Mouse (Mus musculus) G1E (cell line): Measurements from ENCODE around the gene Mfrp. TPM values are rescaled to one million over a fixed set of nuclear protein-coding genes. Genes with fewer than 3 reads are reported as not detected.

Experiments used
- ATAC-seq: 2 replicates; pipeline ENCODE4 v1.8.0; 2016; ENCODE audit warnings: mild to moderate bottlenecking; ENCODE audit not compliant: insufficient number of reproducible peaks, poor library complexity, low FRiP score, severe bottlenecking; ENCODE audit errors: extremely low read depth
- DNase-seq: peaks from one replicate; pipeline ENCODE4 v3.0.0; 2012; ENCODE audit warnings: low spot score
- H3K27me3 ChIP-seq: 2 replicates; pipeline ENCODE4 v1.6.1; 2012; ENCODE audit warnings: mild to moderate bottlenecking, low read length, inconsistent platforms; ENCODE audit not compliant: insufficient read depth
- H3K36me3 ChIP-seq: replicated peaks from 2 replicates; pipeline ENCODE3; 2012; ENCODE audit warnings: mild to moderate bottlenecking, inconsistent platforms
- H3K4me1 ChIP-seq: 2 replicates; pipeline ENCODE4 v1.6.1; 2012; ENCODE audit warnings: low read depth, low read length, inconsistent platforms, mixed read lengths; ENCODE audit not compliant: insufficient read depth
- H3K4me3 ChIP-seq: 2 replicates; pipeline ENCODE4 v1.5.1; 2012; ENCODE audit warnings: low read depth, mild to moderate bottlenecking, inconsistent platforms, low read length, moderate library complexity, mixed read lengths
- H3K9me3 ChIP-seq: replicated peaks from 2 replicates; pipeline ENCODE4 v1.6.1; 2012; ENCODE audit warnings: inconsistent platforms
- CTCF ChIP-seq: IDR thresholded peaks from 2 replicates; pipeline ENCODE4 v1.5.1; 2012; ENCODE audit warnings: low read depth, low read length, inconsistent platforms, mixed read lengths
- GATA1 ChIP-seq: IDR thresholded peaks from 2 replicates; pipeline ENCODE4 v1.6.1; 2012; ENCODE audit warnings: borderline replicate concordance, low read length, inconsistent platforms, mixed read lengths
- GATA2 ChIP-seq: IDR thresholded peaks from 2 replicates; pipeline ENCODE4 v1.6.1; 2012; ENCODE audit warnings: low read depth, low read length, inconsistent platforms, borderline replicate concordance
- POLR2AphosphoS5 ChIP-seq: IDR thresholded peaks from 2 replicates; pipeline ENCODE4 v1.6.1; 2012; ENCODE audit warnings: low read depth, low read length, inconsistent platforms; ENCODE audit not compliant: insufficient replicate concordance
- TAL1 ChIP-seq: conservative IDR thresholded peaks from 2 replicates; pipeline ENCODE4 v1.6.1; 2012; ENCODE audit warnings: low read depth, low read length, inconsistent platforms, mixed read lengths
- polyA plus RNA-seq: library from polyadenylated mRNA; stranded (reverse); fragments of >175 nt; gene quantifications from 2 replicates; pipeline ENCODE4 v1.2.3, GENCODE M21; 2012
- total RNA-seq, 2 experiments: library from RNA; stranded (forward) in 1 of 2; stranded (reverse) in 1 of 2; fragments of 200-1000 nt in 1 of 2; fragments of >200 nt in 1 of 2; fragmentation: Nextera tagmentation in 1 of 2; gene quantifications; 2 replicates each; pipeline ENCODE4 v1.2.3; 2014 to 2017

The Mfrp gene
- total and polyA plus RNA-seq, 3 experiments: not detected

DNA sequence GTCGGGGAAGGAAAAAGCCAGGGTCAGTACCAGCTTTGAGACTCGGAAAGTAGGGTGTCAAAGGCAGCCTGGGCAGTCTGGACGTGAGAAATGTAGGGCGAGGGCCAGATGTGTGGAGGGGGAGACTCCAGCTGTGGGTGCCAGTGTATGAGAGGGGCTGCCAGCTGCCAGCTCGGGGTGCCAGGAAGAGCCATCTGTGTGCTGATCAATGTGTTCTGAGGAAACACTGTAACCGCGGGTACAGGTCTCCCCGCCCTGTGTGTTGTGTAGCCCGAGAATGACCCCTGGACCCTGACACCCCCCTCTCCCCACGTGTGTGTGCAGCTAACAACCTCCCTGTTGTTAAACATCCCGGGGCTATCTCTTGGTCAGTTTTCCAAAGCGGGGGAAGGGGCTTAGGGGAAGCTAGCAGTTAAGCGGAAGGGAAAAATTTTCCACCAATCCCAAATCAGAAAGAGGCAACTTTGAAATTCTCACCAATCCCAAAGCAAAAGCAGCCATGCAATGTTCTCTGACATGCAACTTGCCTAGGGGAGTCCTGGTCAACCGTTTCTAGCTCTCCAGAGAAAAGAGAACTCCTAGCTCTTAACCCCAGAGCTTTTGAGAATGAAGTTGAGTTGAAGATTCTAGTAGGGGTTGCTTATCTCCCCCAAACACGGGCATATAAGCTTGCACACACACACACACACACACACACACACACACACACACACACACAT lies 34.1 kb upstream of the Mfrp start:
- DNase-seq (peak; percentile 39), ATAC-seq (no peak)
- Histone ChIP-seq H3K27me3 (peaks cover 22% of the 10 kb centered on the region), H3K4me3 (peak overlapping the region; percentile 75), H3K36me3 (no peaks in the 10 kb centered on the region), H3K4me1 (peaks cover 39% of the 10 kb centered on the region), H3K9me3 (no peaks in the 10 kb centered on the region)
- TF ChIP-seq POLR2AphosphoS5: no peak
- no peak for TF ChIP-seq GATA2
- TF ChIP-seq TAL1: no peak
- no peak for TF ChIP-seq CTCF
- TF ChIP-seq GATA1: no peak

DNA sequence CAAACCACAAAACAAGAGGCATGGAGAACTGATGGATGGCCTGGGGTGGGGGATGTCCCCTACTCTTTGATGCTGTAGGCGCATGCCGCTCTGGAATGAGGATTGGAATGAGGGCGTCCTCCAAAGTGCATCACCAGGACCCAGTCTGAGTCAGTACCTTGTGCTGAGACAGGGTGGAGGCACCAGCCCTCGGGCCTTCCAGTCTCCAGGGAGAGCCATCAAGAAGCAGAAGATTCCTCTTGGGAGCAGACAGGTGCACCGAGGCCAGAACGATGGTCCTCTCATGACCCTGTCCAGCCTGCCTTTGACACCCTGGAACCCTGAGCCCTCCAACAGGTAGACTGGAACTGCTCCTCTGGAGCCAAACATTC lies 33.6 kb upstream of the Mfrp start:
- Histone ChIP-seq H3K9me3 (no peaks in the 10 kb centered on the region), H3K36me3 (no peaks in the 10 kb centered on the region), H3K27me3 (peaks cover 23% of the 10 kb centered on the region), H3K4me1 (peaks cover 39% of the 10 kb centered on the region), H3K4me3 (peak overlapping the region; percentile 3; the same call in 1 of the 2 replicates)
- TF ChIP-seq POLR2AphosphoS5: no peak
- no peak for TF ChIP-seq TAL1
- no peak for TF ChIP-seq GATA1
- DNase-seq (no peak), ATAC-seq (no peak)

DNA sequence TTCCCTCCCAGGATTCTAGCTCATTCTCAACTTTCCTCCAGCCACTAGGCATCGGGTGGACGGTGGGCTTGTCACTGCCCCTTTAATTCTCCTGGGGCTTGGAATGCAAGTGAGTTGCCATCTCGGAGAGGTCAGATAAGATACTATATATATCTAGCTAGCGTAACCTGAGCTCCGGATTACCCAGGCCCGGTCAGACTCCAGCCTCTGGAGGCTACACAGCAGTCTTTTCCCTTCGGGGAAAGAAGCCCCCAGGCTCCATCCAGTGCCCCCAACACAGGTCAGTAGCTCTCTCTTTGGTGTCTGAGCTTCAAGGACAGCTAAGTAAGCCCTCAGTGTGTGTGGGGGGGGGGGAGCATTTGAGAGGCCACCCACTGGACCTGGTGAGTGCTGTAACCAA lies 32.3 kb upstream of the Mfrp start:
- no peak for DNase-seq
- ATAC-seq: no peak
- TF ChIP-seq GATA1 (no peak), TAL1 (no peak), CTCF (no peak), POLR2AphosphoS5 (no peak), GATA2 (no peak)
- H3K9me3 ChIP-seq: no peaks in the 10 kb centered on the region
- peaks cover 20% of the 10 kb centered on the region for H3K27me3 ChIP-seq
- H3K4me3 ChIP-seq: no peak overlapping the region
- H3K36me3 ChIP-seq: no peaks in the 10 kb centered on the region
- peaks cover 39% of the 10 kb centered on the region for H3K4me1 ChIP-seq

DNA sequence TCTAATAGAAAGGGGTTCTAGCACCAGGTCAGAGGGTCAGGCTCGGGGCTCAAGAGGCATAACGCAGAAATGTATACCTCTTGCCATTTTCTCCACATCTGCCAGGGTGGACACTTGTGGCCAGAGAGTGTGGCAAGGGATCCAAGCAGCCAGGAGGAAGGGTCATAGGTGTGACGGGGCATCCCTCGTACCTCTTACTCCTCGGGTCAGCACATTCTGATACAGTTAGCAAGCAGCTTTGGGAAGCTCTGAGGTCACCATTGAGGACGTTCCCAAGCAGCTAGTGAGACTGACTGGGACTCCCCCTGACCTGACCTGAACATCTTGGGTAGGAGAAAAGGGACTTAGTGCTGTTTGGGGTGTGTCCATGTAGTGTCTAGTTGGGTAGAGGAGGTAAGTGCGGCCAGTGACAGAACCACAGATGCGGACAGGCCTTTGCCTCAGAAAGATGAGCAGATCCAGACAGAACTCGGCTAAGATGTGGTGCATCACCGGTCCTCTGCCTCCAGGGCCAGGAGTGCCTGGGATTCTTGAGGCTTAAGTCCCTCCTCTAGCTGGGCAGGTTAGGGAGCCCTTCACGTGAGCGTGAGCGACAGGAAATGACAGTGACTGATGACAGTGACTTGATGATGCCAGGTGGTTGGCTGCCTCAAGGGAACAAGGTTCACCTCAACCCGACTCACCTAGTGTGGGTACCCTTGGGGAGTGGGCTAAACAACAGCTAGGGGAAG lies 31.3 kb upstream of the Mfrp start:
- no peak for ATAC-seq
- peaks cover 20% of the 10 kb centered on the region for H3K27me3 ChIP-seq

DNA sequence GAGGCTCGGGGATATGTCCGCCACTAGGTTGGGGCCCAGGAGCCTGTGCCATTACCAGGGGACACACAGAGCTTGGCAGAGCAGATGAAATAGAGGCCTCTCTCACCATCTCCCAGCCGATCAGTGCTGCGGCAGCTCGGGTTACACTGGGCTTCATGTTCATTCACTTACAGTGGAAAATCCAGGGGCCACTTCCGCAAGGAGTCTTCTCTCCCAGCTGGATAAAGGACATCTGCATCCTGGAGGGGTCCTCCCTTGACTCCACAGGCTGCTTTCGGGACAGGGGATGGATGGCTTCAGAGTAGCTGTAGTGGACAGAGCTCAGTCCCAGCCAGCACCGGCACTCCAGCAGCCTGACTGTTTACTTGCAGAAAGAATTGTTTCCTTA lies 30.7 kb upstream of the Mfrp start:
- peaks cover 36% of the 10 kb centered on the region for H3K4me1 ChIP-seq
- no peaks in the 10 kb centered on the region for H3K9me3 ChIP-seq
- TF ChIP-seq POLR2AphosphoS5 (no peak), GATA2 (no peak), GATA1 (no peak), CTCF (no peak), TAL1 (no peak)
- H3K36me3 ChIP-seq: peaks cover under 1% of the 10 kb centered on the region
- no peak overlapping the region for H3K4me3 ChIP-seq
- H3K27me3 ChIP-seq: peaks cover 20% of the 10 kb centered on the region
- no peak for ATAC-seq
- no peak for DNase-seq

More for the DNA sequence above, 31.3 kb upstream of the Mfrp start:
- Histone ChIP-seq H3K4me3 (no peak overlapping the region), H3K9me3 (no peaks in the 10 kb centered on the region), H3K36me3 (no peaks in the 10 kb centered on the region), H3K4me1 (peaks cover 36% of the 10 kb centered on the region)
- no peak for DNase-seq
- TF ChIP-seq POLR2AphosphoS5 (no peak), CTCF (no peak), TAL1 (no peak), GATA1 (no peak), GATA2 (no peak)

DNA sequence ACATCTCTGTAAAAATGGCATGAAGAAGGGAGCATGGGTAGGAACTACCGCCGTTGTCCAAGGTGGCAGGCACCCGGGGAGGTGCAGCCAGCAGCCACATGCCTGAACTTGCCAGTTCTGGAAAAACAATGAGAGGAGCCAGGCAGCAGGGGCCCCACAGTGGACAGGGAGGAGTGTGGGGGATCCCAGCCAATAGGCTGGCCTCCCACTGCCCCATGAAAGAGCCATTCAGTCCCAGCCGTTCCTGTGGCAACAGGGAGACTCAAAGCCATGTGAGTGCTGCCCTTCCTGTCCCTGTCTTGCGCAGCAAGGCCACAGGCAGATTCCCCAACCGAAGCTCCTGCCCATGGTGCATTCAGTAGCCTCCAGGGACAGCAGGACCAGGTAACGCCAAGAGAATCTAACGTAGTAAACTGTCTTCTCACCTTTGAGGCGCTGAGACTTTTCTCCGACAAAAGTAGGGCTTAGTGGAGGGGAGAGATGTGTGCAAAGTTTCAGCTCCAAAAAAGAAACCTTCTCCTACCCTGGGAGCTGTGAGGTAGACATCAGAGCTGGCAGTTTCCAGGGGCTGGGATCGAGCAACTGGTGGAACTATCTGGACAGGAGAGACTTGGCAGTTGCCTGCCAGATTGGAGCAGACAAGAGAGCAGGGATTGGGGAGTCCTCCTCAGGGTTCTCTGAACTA lies 29.5 kb upstream of the Mfrp start:
- Histone ChIP-seq H3K36me3 (peaks cover 3% of the 10 kb centered on the region), H3K4me1 (peaks cover 32% of the 10 kb centered on the region), H3K9me3 (no peaks in the 10 kb centered on the region), H3K4me3 (no peak overlapping the region), H3K27me3 (peaks cover 20% of the 10 kb centered on the region)
- DNase-seq: no peak
- no peak for TF ChIP-seq CTCF
- no peak for ATAC-seq
